In genomic region chr10:39658901-39659410, GRCm38 (mm10) we compare ENCODE assay signal across 9 mouse cellular contexts. TPM values are rescaled to one million over a fixed set of nuclear protein-coding genes. Genes with fewer than 3 reads are reported as not detected.
A peak's percentile ranks its signal among the peaks of the same experiment; 100 is the strongest.
DNase-seq lines count a peak whose midpoint lies in the region; ATAC-seq and TF ChIP-seq lines count a peak whose summit lies in the region.
"Had no signal": no experiment of that assay in that cellular context is flagged by ENCODE, and none has a peak within 500 bp of the region (broad histone marks: within the 10 kb centered on the region; RNA-seq: fewer than 3 reads in every experiment).

No protein-coding gene starts in this region.

- H3K27ac ChIP-seq in kidney, embryonic 15.5 days, result peak overlapping the region; percentile 94
- peak overlapping the region; percentile 54 for H3K27ac ChIP-seq in embryonic fibroblast, embryonic 13.5 days (ENCODE audit: insufficient read depth, low read length)
- H3K27ac ChIP-seq in intestine, embryonic 16.5 days (ENCODE audit: low read length), result peak overlapping the region; percentile 78
- peak overlapping the region; percentile 93 for H3K27ac ChIP-seq in neural tube, embryonic 13.5 days (replicated peaks)

- H3K36me3 ChIP-seq in kidney, embryonic 15.5 days, result peaks cover 9% of the 10 kb centered on the region
- no peaks in the 10 kb centered on the region for H3K36me3 ChIP-seq in intestine, embryonic 16.5 days (ENCODE audit: control insufficient read depth, insufficient read depth, low read length)
- no peaks in the 10 kb centered on the region for H3K36me3 ChIP-seq in neural tube, embryonic 13.5 days

- TF ChIP-seq CTCF in embryonic fibroblast, embryonic 13.5 days (IDR thresholded peaks at IDR 0.05; ENCODE audit: borderline replicate concordance, insufficient read depth, low read length), result no peak

- no peak overlapping the region for H3K9ac ChIP-seq in kidney, embryonic 15.5 days
- H3K9ac ChIP-seq in intestine, embryonic 16.5 days (ENCODE audit: low read depth, low read length), result peak overlapping the region; percentile 31; the same call in 1 of the 2 replicates
- peak overlapping the region; percentile 9; the same call in 1 of the 2 replicates for H3K9ac ChIP-seq in neural tube, embryonic 13.5 days

- H3K4me1 ChIP-seq in kidney, embryonic 15.5 days, result peaks cover 43% of the 10 kb centered on the region
- peaks cover 22% of the 10 kb centered on the region for H3K4me1 ChIP-seq in embryonic fibroblast, embryonic 13.5 days (ENCODE audit: control insufficient read depth, insufficient read depth, low read length)
- H3K4me1 ChIP-seq in intestine, embryonic 16.5 days (ENCODE audit: control insufficient read depth, insufficient read depth, low read length), result peaks cover 23% of the 10 kb centered on the region
- peaks cover 47% of the 10 kb centered on the region for H3K4me1 ChIP-seq in neural tube, embryonic 13.5 days (replicated peaks)

- no peak for DNase-seq in kidney, adult 11 months
- DNase-seq in frontal cortex, postnatal 10 days (ENCODE audit: low spot score in 2 of 2), result no peak
- DNase-seq in embryo, embryonic 11 days, result no peak
- no peak for DNase-seq in spleen, adult 18-20 months

- TF ChIP-seq POLR2A in embryonic fibroblast, embryonic 13.5 days (IDR thresholded peaks at IDR 0.05; ENCODE audit: low read depth, low read length), result no peak

- peak; percentile 18; the same call in 1 of the 2 replicates for ATAC-seq in kidney, embryonic 15.5 days (replicated peaks; ENCODE audit: low FRiP score)
- 0 out of 2 replicates have a peak, but pooled peaks have one; percentile 14 for ATAC-seq in intestine, embryonic 16.5 days
- no peak for ATAC-seq in neural tube, embryonic 13.5 days (ENCODE audit: low read depth)

- WGBS in kidney, embryonic 15.5 days, result 12% methylated on average over 5 of the region's 5 CpGs
- 20% methylated on average over 5 of the region's 5 CpGs for WGBS in intestine, embryonic 16.5 days
- 21% methylated on average over 5 of the region's 5 CpGs for WGBS in neural tube, embryonic 13.5 days

- H3K9me3 ChIP-seq in kidney, embryonic 15.5 days (replicated peaks), result no peaks in the 10 kb centered on the region
- H3K9me3 ChIP-seq in intestine, embryonic 16.5 days (ENCODE audit: control insufficient read depth, low read length), result no peaks in the 10 kb centered on the region
- no peaks in the 10 kb centered on the region for H3K9me3 ChIP-seq in neural tube, embryonic 13.5 days
- H3K9me3 ChIP-seq: megakaryocyte, embryonic 14.5 days had no signal

- no peak overlapping the region for H3K4me3 ChIP-seq in kidney, embryonic 15.5 days (replicated peaks)
- no peak overlapping the region for H3K4me3 ChIP-seq in embryonic fibroblast, embryonic 13.5 days (ENCODE audit: insufficient read depth, low read length)
- H3K4me3 ChIP-seq in intestine, embryonic 16.5 days (ENCODE audit: low read length), result no peak overlapping the region
- H3K4me3 ChIP-seq in neural tube, embryonic 13.5 days, result no peak overlapping the region
- H3K4me3 ChIP-seq: megakaryocyte, embryonic 14.5 days had no signal

- H3K4me2 ChIP-seq in kidney, embryonic 15.5 days, result peak overlapping the region; percentile 31; the same call in 1 of the 2 replicates
- no peak overlapping the region for H3K4me2 ChIP-seq in intestine, embryonic 16.5 days (ENCODE audit: low read depth, low read length)
- H3K4me2 ChIP-seq in neural tube, embryonic 13.5 days, result no peak overlapping the region

- H3K27me3 ChIP-seq in kidney, embryonic 15.5 days, result no peaks in the 10 kb centered on the region
- no peaks in the 10 kb centered on the region for H3K27me3 ChIP-seq in intestine, embryonic 16.5 days (replicated peaks; ENCODE audit: control insufficient read depth, insufficient read depth, low read length)
- H3K27me3 ChIP-seq in neural tube, embryonic 13.5 days, result no peaks in the 10 kb centered on the region
- H3K27me3 ChIP-seq: megakaryocyte, embryonic 14.5 days had no signal

RNA-seq across cellular contexts. Expression of gene Traf3ip2, which starts 46.2 kb away (rescaled TPM):
- polyA plus RNA-seq in kidney, embryonic 15.5 days (2015; fragmentation: Nextera tagmentation; extraction: Ambion mirVana), result 15.9 and 18.5 TPM in 2 replicates
- 16.9 and 21.6 TPM in 2 replicates for polyA plus RNA-seq in embryonic fibroblast, embryonic 13.5 days (2011; ENCODE audit: insufficient read length, low read depth, missing spikeins)
- polyA plus RNA-seq in intestine, embryonic 16.5 days (2015; fragmentation: Nextera tagmentation; extraction: Ambion mirVana), result 28.0 and 33.4 TPM in 2 replicates
- 4.8 and 5.0 TPM in 2 replicates for polyA plus RNA-seq in neural tube, embryonic 13.5 days (2015; fragmentation: Nextera tagmentation; extraction: Ambion mirVana)
